Mouse (Mus musculus) adipocyte (in vitro differentiated cells): ENCODE results near the gene Defb23.
A peak's percentile ranks its signal among the peaks of the same experiment; 100 is the strongest.

Experiments used
- DNase-seq: peaks from one replicate; pipeline ENCODE4 v3.0.0-alpha.2; 2016; ENCODE audit warnings: low spot score

The Defb23 gene

DNA sequence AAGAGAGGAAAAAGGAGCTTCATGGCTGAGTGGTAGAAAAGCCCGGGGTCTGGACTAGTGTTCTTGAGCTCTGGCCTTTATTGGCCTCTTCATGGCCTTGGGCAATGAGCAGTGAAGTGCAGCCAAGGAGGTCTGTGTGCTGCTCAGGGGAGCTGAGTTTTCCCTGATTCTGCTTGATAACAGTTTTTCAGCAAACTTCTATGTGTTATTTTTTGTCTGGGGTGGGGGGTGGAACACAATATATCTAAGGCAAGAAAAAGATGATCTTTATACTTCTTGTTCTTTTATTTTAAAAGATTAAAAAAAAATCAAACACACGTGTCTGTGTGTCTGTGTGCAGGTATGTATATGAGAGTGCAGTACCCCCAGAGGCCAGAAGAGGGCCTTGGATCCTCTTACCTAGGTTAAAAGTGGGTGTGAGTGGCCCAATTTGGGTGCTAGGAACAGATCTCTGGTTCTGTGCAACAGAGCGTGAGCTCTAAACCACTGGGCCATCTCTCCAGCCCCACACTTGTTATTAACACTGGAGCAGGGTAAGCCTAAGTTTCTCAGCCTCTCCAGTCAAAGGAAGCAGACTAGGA lies at the start of gene Defb23:
Defb23 (minus strand) TSS at position 51 of the 581 bp plus-strand sequence.
- no peak for DNase-seq

DNA sequence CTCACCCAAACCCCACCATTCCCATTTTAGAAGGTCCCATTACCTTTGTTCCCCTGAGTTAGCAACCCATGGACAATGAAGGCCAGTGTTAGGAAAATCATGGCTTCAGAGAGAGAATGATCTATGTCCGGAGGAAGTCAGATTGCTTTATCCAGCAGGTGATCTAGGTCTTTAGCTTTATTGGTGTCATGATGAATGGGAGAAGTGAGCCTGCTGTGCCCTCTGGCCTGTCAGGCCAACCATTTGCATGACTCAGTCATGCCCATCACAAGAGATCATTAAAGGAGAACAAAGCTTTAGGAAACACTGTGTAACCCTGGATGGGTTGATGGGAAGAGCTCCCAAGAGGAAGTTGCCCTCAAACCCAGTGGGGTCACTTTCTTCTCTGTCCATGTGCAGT lies 47.2 kb upstream of the Defb23 start, which contains the start of gene Defb26:
Defb26 (minus strand) TSS at position 101 of the 400 bp plus-strand sequence.
- DNase-seq = no peak

DNA sequence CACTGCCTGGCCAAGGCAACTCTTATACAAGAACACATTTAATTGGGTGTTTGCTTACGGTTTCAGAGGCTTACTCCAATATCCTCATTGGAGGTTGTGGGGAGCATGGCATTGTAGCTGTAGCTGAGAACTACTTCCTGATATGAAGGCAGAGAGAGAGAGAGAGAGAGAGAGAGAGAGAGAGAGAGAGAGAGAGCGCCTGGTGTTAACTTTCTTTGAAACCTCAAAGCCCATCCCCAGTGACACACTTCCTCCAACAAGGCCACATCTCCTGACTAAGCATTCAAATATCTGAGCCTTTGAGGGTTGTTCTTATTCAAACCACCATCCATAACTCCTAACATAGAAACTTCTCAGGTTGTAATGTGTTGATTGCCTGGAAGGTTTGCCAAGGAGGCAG lies 39.5 kb upstream of the Defb23 start:
- DNase-seq = no peak

DNA sequence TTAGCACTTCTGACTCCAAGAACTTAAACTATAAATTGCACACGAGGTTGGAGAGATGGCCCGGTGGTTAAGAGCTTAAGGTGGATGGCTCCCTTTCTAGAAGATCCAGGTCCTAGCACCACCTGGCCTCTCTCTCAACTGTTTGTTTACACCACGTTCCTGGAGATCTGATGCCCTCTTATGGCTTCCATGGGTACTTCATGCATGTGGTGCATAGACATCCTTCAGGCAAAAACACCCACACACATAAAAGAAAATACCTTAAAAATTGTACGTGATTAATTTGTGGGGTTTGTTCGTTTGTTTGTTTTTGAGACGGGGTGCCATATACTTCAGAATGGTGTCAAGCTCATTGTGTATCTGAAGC lies 36.4 kb upstream of the Defb23 start:
- DNase-seq = no peak

DNA sequence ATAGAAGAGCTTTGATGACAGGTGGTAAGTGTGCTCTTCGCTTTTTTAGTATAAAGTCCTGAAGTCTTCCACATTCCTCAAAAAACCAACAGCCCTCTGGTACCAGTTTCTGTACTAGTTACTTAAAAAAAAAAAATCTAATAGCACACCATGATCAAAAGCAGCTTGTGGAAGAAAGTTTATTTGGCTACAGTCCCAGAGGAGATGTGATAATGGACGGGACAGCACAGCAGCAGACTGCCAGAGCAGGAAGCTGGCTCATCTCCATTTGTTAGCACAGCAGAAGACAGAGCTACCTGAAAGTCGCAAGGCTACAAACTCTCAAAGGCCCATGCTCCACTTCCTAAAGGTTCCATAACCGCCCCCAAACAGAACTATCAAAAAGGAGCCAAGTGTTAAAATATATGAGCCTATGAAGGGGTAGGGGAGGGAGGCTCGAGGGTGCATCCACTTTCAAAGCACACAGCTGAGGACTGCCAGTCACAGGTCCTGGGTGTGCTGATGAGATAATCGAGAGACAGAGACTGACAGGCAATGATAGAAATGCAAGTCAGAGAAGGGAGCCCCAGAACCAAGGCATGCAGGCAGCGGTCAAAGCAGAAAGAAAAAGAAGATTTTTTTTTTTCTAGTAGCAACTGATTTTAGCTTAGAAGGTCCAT lies 35.9 kb upstream of the Defb23 start:
- peak; percentile 9 for DNase-seq

DNA sequence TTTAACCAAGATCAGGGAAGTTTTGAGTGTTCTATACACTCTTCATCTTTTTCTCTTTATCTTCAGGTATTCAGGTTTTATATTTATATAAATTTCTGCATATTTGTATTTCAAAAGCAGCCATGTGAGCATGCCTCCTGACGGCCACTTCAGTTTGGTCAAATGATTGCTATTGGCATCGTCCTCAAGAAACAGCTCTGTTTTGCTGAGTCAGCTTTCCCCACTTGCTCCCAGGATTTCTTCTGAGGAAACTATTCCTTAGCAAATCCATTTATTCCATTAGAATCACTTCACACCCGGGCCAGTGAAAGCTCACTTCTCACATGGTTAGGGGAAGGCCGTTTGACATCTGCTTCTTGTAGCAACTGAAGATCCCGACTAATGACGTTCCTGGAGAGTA lies 33.6 kb upstream of the Defb23 start:
- DNase-seq = no peak

DNA sequence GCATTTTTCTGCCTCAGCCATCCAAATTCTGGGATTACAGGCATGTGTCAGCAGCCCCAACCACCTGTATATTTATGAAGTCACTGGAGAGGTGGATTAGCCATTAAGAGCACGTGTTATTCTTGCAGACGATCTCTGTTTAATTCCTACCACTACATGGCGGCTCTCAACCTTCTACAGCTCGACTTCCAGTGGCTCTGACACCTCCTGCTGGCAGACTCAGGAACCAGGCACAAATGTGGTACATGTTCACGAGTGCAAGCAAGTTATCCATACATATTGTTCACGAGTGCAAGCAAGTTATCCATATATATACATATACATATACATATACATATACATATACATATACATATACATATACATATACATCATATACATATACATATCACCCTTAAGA lies 28.7 kb upstream of the Defb23 start:
- no peak for DNase-seq

DNA sequence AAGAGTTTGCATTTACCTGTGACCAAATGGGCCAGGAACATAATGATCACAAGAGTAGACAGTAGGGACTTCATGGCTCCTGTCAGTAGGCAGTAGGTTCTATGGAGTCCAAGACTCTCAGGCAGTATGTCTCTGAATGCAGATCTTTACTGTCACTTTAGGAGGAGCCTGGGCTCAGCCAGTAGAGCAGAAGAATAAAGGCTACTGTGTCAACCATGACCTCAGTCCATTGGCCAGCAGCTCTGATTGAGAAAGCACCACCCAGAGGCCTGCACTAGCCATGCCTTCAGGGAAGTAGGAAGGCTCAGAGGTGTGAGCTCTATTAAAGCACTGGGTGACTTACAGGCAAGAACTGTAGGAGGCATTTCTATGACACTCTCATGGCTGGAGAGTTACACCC lies 25.6 kb upstream of the Defb23 start, which contains the start of gene Defb22:
Defb22 (minus strand) TSS at position 101 of the 400 bp plus-strand sequence.
- peak; percentile 8 for DNase-seq

DNA sequence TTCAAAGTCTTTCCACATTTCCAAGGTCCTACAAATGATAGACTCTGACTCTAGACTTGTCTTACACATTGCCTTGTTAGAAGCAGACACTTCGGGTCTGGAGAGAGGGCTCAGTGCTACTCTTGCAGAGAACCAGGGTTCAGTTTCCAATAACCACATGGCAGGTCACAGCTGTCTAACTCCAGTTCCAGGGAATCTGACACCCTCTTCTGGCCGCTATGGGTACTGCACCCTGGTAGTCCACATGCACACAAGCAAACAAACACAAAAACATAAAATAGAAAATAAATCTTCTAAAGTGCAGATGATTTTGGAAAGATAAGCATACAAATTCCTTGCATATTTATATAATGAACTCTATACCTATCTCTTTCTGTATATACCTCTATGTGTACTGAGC lies 22.6 kb upstream of the Defb23 start:
- DNase-seq = no peak

DNA sequence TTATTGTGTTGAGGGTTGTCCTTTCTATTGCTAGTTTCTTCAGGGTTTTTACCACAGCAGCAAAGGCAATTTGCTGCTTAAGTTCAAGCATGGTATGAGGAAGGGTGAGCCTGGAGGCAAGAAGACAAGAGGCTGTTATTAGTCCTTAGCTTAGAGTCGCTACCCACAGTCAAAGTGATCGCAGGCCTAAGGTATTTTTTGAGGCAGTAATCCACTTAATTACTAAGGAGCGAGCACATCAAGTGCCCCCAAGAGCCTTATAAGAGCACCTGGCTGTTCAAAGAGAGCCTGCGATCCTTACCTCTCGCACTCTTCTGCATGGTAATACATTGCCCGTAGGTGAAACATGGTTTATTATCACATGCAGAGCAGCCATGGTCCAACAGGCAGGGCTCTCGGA lies 17.3 kb upstream of the Defb23 start:
- DNase-seq = no peak

DNA sequence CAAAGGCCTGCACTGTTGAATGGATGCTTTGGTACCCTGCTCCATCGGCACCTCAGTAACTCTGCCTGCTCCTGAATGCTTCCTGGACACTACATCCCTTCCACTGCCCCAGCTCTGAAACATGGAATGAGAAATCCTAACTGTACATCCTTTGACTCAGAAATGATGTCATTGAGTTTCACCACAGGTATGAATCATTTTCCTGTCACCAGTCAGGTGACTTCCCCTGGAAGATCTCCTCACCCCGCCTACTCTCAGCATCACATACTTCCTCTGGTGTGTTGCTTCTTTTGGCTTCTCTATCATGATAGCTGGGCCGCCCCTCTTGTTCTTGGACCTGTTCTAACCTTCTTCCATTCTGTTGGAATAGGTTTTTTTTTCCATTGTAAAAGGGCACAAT lies 16.5 kb upstream of the Defb23 start:
- DNase-seq = no peak

DNA sequence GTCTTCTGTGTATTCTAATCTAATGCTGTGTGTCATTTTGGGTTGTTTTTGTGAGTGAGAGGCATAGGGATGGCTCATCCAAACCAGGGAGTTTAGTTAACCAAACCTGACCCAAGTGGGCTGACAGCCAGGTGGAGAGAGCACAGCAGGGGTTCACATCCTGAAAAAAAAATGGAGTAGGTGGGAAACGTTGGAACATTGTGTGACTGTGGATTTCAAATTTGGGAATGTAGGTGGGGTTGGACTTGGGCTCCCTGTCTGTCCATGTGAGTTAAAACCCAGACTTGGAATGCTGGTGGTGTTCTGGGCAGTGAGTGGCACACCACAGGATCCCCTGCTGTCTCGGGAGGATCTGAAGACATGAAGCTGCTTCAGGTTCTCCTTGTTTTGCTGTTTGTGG lies 12.3 kb upstream of the Defb23 start, which contains the start of gene Defb20:
Defb20 (plus strand) TSS at position 301 of the 400 bp plus-strand sequence.
- no peak for DNase-seq

DNA sequence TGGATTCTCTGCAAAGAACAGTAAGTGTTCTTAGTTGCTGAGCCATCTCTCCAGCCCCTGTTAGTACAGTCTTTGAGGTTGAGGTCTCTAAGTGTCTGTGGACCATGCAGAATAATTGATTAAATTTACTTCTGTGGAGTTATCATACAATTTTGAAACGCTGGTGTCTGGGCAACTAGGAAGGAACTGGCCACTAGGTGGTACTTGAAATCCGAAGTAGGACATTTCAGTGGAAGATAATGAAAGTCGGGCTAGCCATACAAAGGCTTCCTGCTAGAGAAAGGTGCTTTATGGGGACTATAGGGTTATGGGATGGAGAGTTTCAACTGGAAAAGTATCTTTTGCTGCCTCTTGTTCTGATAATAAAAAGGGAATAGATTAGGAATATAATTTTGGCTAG lies 8.0 kb upstream of the Defb23 start:
- no peak for DNase-seq

DNA sequence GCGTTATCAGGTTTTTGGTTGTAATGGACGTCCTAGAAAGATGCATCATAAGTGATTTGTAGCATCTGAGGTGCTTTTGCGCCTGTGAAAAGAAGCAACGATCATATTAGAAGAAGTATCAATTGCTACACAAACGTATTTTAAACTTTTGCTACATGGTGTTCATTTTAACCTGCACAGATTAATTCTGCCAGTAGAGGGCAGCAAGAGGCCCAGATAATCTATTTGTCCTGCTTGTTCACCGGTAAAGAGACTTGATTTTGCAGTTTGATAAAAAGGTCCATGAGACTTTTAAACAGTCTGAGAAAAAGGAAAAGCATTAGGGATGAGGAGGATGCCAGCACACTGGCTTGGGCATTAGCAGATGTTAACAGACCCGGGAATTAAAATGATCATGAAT lies 6.6 kb upstream of the Defb23 start:
- DNase-seq = peak; percentile 68

DNA sequence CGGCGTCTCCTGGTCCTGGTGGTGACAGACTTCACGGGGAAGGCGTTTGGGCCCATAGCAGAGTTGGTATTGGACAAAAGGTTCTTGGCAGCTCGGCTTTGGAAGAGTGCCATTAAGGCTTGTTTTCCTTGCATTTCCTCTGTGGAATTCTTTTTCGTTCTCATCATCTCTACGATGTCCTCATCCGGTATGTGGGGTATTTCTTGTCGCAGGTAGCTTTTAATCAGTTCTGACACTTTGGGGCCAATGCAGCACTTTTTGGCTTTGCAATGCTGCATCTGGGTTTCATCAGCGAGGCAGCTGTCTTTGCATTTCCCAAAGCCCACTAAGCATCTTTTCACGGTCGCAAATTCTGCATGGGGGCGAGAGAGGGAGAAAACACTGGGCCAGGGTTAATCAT lies 5.2 kb downstream of the Defb23 start:
- DNase-seq = no peak

DNA sequence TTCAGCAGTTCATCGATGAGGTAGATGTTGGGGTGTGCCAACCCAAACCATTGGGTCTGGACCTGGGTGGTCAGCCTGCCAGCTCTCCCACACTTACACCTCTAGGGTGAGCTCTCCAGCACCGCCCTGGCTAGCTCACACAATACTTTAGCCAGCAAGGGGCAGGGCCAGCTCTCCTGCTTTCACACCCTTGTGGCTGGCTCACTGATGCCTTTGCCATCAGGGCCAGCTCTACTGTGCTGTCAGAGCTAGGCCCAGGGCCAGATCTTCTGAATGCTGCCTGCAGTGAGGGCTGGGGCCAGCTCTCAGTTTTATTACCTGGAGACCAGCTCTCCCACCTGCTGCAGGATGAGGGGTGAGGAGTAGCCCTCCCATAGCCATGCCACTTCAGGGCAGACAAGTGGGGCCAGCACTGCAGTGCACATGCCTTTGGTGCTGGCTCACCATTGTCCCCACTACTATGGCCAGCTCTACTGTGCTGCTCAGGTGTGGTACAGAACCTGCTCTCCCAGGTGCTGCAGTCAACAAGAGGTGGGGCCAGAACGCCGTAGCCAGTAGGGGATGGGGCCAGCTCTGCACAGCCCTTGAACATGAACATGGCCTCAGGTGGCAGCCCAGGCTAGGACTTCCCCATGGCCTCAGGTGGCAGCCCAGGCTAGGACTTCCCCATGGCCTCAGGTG lies 12.2 kb downstream of the Defb23 start:
- DNase-seq = no peak

DNA sequence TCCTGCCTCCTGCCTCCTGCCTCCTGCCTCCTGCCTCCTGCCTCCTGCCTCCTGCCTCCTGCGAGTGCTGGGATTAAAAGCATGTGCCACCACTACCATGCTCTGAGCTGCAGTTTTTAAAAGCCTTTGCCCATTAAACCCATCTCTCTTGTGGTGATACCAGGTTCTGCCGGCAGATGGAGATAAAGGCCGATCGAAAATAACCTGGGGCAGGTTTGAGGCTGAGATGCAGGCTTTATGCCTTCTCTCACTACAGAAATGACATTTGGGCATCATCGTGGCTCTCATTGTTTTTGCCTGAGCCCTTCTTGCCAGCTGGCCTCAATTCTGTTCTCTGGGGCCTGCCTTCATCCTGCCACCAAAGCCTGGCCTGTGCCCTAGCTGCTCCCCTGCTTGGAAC lies 14.2 kb downstream of the Defb23 start:
- DNase-seq = peak; percentile 47

DNA sequence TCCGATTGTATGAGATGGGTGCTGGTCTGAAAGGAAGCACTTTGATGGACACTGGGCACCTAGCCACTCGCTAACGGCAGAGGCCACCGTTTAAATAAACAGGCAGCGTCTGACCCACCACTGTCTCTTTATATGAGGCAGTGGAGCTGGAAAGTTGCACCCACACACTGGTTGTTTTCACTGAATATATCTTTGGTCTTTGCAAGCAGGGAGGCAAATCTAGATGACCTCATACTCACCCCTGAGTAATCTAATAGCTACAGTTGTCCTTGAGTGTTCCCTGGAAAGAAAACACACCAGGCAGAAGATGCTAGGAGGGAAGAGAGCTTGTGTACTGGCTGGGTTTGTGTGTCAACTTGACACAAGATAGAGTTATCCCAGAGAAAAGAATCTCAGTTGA lies 17.0 kb downstream of the Defb23 start:
- DNase-seq = no peak

DNA sequence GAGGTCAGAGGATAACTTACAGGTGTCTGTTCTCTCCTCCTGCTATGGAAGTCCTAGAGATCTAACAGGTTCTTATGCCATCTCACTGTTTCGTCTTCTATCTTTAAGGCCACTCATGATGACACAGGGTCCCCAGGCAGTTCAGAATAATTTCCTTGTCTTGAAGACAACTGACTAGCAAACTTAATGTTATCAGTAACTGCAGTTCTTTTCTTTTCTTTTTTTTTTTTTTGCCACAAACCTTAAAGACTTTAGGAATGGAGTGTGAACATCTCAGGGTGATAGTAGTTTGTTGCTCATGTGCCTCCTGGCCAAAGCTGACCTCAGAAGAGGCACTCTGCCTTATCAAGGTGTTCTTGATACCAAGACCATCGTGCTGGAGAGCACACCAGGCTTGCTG lies 17.8 kb downstream of the Defb23 start:
- DNase-seq = no peak

DNA sequence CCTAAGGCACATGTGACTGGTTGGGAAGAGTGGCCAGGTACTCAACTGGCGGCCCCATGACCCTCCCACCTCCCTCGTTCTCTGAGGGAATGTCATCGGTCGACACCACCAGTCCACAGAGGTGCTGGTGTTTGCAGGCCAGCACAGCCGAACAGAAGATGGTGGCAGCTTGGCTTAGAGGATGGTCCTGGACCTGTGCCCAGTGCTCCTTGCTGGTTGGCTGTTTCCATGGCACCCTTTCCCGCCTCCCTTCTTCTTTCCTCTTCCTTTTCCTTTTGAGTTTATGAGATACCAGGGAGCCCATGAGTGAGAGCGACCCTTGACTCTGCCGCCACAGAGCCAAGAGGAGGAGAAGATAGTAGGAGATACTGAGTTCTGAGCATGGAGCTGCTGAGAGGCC lies 21.1 kb downstream of the Defb23 start:
- DNase-seq = no peak

DNA sequence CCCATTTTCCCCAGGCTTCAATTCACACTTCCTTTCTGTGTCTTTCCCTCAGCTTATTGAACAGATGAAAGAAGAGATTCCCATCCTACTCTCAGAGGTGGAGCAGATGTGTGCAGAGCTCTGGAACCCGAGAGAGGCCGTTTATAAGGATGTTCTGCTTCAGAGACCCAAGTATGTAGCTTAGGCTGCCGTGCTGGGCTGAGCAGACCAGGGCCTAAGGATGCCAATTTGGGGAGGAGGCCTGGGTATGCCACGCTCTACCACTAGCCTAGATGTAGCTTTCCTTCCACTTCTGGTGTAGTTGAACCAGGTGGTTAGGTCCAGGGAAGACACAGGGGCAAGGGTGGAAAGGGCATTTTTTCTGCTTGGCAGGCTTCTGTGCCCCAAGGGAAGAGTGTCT lies 22.1 kb downstream of the Defb23 start:
- no peak for DNase-seq

DNA sequence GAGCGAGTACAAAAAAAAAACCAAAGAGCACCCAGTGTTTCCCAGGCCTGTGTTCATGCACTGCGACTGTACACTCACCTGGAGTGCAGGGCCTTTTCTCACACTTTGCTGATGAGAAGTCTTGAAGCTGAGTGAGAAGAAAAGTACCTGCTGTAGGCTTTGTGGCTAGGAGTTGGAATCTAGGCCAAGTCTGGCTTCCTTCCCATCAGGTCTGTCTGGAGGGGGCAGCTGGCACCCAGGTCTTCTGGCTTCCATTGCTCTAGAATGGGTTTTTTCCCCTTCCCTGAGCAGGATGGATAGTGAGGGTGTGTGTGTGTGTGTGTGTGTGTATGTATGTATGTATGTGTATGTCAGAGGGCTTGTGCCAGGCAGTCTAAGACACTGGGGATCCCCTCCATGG lies 24.6 kb downstream of the Defb23 start:
- DNase-seq = no peak

DNA sequence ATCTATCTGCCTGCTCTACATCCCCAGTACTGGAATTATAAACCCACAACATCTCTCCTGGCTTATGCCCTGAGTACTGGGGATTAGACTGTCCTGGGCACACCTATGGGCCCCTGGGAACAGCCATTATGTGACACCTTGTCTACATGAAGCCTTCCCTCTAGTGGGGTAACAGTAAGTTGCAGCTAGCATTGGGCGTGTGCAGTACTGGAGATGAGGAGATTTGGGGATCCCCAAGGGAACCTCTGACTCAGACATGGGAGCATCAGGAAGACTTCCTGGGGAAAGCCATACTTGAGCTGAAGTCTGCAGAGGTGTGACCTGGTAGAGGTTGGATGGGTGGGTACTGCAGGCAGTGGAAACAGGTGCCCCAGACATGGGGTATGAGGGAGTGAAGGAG lies 25.5 kb downstream of the Defb23 start:
- DNase-seq = no peak
